Mouse (Mus musculus): ENCODE results near the gene Cdh4. TPM values are rescaled to one million over a fixed set of nuclear protein-coding genes. Genes with fewer than 3 reads are reported as not detected.

Cdh4 gene
- polyA plus RNA-seq, 1 experiment, result 0.55 TPM

DNA sequence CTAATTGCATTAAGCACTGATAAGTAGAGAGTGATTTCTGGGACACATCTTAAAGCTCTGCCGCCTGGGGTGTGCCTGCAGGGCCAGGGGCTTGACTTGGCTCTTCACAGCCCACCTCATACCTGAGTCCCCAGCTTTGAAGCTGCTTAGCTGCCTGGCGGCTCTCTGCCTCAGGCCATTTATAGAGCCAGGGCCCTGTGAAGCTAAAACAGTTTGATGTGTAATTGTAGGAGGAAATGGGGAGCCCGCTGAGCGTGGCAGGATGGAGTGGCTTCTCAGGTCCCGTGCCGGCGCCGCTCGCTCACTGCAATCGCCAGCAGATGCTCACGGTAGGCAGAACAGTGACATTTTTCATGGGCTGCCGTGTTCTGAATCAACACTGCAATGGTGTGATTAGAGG, 123.4 kb downstream of the Cdh4 start:
- no peak overlapping the region for H3K4me3 ChIP-seq (replicated peaks; ENCODE audit: control insufficient read depth, low read depth, low read length)
- no peak for TF ChIP-seq POLR2A (IDR thresholded peaks at IDR 0.05; ENCODE audit: borderline replicate concordance, control insufficient read depth, low read depth, low read length)
- TF ChIP-seq CTCF (IDR thresholded peaks at IDR 0.05; ENCODE audit: control insufficient read depth, insufficient read depth, low read length), result no peak
- WGBS, result 18% methylated on average over 12 of the region's 12 CpGs
- H3K27ac ChIP-seq (ENCODE audit: control insufficient read depth, insufficient read depth, low read depth, low read length, poor library complexity), result no peak overlapping the region
- no peaks in the 10 kb centered on the region for H3K4me1 ChIP-seq (ENCODE audit: control insufficient read depth, insufficient read depth, low read length)

DNA sequence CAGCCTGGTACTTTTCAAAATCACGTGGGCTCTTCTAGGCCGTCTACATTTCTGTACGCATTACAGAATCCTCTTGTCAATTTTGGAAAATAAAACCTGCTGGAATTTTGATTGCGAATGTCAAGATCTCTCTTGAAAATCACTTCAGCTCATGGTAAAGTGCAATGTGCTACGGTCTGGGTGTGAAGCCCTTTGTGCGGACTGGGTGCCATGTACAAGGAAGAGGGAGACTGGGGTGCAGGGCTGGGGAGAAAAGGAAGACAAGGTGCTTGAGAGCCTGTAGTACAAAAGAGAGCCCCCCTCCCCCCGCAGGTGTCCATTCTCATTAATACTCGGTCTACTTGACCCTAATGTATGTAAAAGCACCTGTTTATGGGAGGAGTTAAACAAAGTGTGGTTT, 125.7 kb downstream of the Cdh4 start:
- Histone ChIP-seq H3K4me1 (ENCODE audit: control insufficient read depth, insufficient read depth, low read length) (no peaks in the 10 kb centered on the region), H3K27ac (ENCODE audit: control insufficient read depth, insufficient read depth, low read depth, low read length, poor library complexity) (no peak overlapping the region), H3K4me3 (replicated peaks; ENCODE audit: control insufficient read depth, low read depth, low read length) (no peak overlapping the region)
- TF ChIP-seq POLR2A (IDR thresholded peaks at IDR 0.05; ENCODE audit: borderline replicate concordance, control insufficient read depth, low read depth, low read length) (no peak), CTCF (IDR thresholded peaks at IDR 0.05; ENCODE audit: control insufficient read depth, insufficient read depth, low read length) (no peak)
- WGBS, result 87% methylated on average over 8 of the region's 8 CpGs

DNA sequence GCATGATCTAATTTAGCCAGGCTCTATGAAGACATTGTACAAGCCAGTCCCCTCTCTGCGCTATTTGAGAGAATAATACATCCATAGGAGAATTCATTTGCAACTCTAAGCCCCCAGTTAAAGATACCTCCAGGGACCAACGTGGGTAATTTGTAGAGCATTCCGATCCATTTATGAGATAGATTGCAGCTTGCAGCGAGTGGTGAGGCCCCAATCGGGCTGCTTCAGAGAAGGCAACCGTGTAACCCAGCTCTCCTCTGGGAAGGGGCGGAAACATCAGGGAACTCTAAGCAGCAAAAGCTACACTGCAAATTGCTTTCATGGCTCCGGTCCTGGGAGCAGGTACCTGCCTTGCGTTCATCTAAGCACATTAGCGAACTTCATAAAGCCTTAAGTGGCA, 126.9 kb downstream of the Cdh4 start:
- TF ChIP-seq CTCF (IDR thresholded peaks at IDR 0.05; ENCODE audit: control insufficient read depth, insufficient read depth, low read length) (no peak), POLR2A (IDR thresholded peaks at IDR 0.05; ENCODE audit: borderline replicate concordance, control insufficient read depth, low read depth, low read length) (no peak)
- H3K4me3 ChIP-seq (replicated peaks; ENCODE audit: control insufficient read depth, low read depth, low read length), result no peak overlapping the region
- H3K4me1 ChIP-seq (ENCODE audit: control insufficient read depth, insufficient read depth, low read length), result no peaks in the 10 kb centered on the region
- no peak overlapping the region for H3K27ac ChIP-seq (ENCODE audit: control insufficient read depth, insufficient read depth, low read depth, low read length, poor library complexity)
- WGBS, result 51% methylated on average over 10 of the region's 10 CpGs

DNA sequence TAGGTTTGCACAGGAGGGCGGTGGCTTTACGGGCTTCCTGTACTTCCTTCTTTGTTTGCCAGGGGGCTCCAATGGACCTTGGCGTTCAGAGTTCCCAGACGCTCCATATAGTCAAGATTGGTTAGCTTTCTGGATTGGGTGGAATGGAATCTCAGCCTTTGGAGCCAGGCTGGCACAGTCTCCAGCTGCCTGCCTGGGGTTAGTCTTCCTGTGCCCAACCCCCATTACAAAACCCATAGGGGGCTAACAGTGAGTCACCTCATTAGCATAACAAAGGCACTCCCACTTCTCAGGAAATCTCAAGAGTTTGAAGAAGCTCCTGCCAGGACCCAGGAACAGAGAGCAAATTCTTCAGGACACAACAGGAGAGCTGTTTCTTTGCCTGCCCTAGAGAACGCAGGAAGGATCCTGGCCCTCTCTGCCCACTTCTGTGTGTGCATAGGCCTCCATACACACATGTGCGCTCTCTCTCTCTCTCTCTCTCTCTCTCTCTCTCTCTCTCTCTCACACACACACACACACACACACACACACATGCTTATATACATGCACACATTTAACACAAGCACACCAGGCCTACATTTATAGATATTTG, 129.0 kb downstream of the Cdh4 start:
- WGBS, result 39% methylated on average over 6 of the region's 6 CpGs

DNA sequence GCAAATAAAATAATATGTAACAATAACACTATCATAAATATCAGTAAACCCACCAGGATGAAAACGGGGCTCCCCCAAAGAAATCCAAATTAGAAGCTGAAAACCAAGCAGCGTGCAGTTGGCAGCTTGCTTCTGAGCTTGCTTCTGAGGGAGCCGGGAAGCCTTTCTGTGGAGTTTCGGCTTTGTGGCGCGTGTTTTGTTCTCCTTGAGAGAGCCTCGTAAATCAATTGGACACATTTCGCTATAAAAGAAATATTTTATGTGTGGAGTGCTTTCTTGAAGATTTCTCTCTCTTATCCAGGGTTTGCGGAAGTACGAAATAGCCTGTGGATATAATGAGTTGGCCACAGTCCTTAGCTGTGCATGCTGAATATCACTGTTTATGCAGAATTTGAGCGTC, 131.1 kb downstream of the Cdh4 start:
- H3K4me3 ChIP-seq (replicated peaks; ENCODE audit: control insufficient read depth, low read depth, low read length), result no peak overlapping the region
- H3K4me1 ChIP-seq (ENCODE audit: control insufficient read depth, insufficient read depth, low read length), result no peaks in the 10 kb centered on the region
- TF ChIP-seq POLR2A (IDR thresholded peaks at IDR 0.05; ENCODE audit: borderline replicate concordance, control insufficient read depth, low read depth, low read length) (no peak), CTCF (IDR thresholded peaks at IDR 0.05; ENCODE audit: control insufficient read depth, insufficient read depth, low read length) (no peak)
- WGBS, result 87% methylated on average over 11 of the region's 11 CpGs
- H3K27ac ChIP-seq (ENCODE audit: control insufficient read depth, insufficient read depth, low read depth, low read length, poor library complexity), result no peak overlapping the region

More for the DNA sequence above, 129.0 kb downstream of the Cdh4 start:
- TF ChIP-seq POLR2A (IDR thresholded peaks at IDR 0.05; ENCODE audit: borderline replicate concordance, control insufficient read depth, low read depth, low read length) (no peak), CTCF (IDR thresholded peaks at IDR 0.05; ENCODE audit: control insufficient read depth, insufficient read depth, low read length) (no peak)
- H3K4me1 ChIP-seq (ENCODE audit: control insufficient read depth, insufficient read depth, low read length), result no peaks in the 10 kb centered on the region
- H3K27ac ChIP-seq (ENCODE audit: control insufficient read depth, insufficient read depth, low read depth, low read length, poor library complexity), result no peak overlapping the region
- no peak overlapping the region for H3K4me3 ChIP-seq (replicated peaks; ENCODE audit: control insufficient read depth, low read depth, low read length)

- H3K4me1 ChIP-seq (ENCODE audit: control insufficient read depth, insufficient read depth, low read length), result no peaks in the 10 kb centered on the region
- H3K27ac ChIP-seq (ENCODE audit: control insufficient read depth, insufficient read depth, low read depth, low read length, poor library complexity), result no peak overlapping the region
- WGBS, result 87% methylated on average over 6 of the region's 6 CpGs
- no peak for TF ChIP-seq POLR2A (IDR thresholded peaks at IDR 0.05; ENCODE audit: borderline replicate concordance, control insufficient read depth, low read depth, low read length)
- TF ChIP-seq CTCF (IDR thresholded peaks at IDR 0.05; ENCODE audit: control insufficient read depth, insufficient read depth, low read length), result no peak
- no peak overlapping the region for H3K4me3 ChIP-seq (replicated peaks; ENCODE audit: control insufficient read depth, low read depth, low read length)
Observed at GRCm38 (mm10) chr2:179573786-179574185, 131.6 kb downstream of the Cdh4 start.

DNA sequence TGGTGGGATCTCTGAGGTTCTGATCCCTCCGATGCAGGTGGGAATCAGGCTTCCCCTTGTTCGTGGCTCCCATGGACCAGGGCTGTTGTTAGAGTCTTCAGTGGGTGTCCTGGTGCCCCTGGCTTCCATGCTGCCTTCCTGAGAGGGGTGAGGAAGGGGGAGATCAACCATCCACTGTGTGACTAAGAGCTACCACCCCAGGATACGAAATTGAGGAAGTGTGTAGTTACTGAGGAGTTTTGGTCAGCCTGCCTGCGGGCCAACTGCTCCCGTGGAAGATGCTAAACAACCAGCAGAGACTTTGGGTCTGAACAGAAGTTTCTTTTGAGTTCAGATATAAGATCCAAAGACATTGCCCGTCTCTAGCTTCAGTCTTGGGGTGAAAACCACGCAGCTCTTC, 133.4 kb downstream of the Cdh4 start:
- Histone ChIP-seq H3K4me1 (ENCODE audit: control insufficient read depth, insufficient read depth, low read length) (no peaks in the 10 kb centered on the region), H3K27ac (ENCODE audit: control insufficient read depth, insufficient read depth, low read depth, low read length, poor library complexity) (no peak overlapping the region), H3K4me3 (replicated peaks; ENCODE audit: control insufficient read depth, low read depth, low read length) (no peak overlapping the region)
- no peak for TF ChIP-seq POLR2A (IDR thresholded peaks at IDR 0.05; ENCODE audit: borderline replicate concordance, control insufficient read depth, low read depth, low read length)
- no peak for TF ChIP-seq CTCF (IDR thresholded peaks at IDR 0.05; ENCODE audit: control insufficient read depth, insufficient read depth, low read length)
- WGBS, result 36% methylated on average over 7 of the region's 7 CpGs

GRCm38 (mm10) chr2:179576221-179576620, 134.0 kb downstream of the Cdh4 start:
- H3K27ac ChIP-seq (ENCODE audit: control insufficient read depth, insufficient read depth, low read depth, low read length, poor library complexity), result no peak overlapping the region
- WGBS, result 39% methylated on average over 1 of the region's 1 CpGs
- TF ChIP-seq POLR2A (IDR thresholded peaks at IDR 0.05; ENCODE audit: borderline replicate concordance, control insufficient read depth, low read depth, low read length) (no peak), CTCF (IDR thresholded peaks at IDR 0.05; ENCODE audit: control insufficient read depth, insufficient read depth, low read length) (no peak)
- no peak overlapping the region for H3K4me3 ChIP-seq (replicated peaks; ENCODE audit: control insufficient read depth, low read depth, low read length)
- no peaks in the 10 kb centered on the region for H3K4me1 ChIP-seq (ENCODE audit: control insufficient read depth, insufficient read depth, low read length)

DNA sequence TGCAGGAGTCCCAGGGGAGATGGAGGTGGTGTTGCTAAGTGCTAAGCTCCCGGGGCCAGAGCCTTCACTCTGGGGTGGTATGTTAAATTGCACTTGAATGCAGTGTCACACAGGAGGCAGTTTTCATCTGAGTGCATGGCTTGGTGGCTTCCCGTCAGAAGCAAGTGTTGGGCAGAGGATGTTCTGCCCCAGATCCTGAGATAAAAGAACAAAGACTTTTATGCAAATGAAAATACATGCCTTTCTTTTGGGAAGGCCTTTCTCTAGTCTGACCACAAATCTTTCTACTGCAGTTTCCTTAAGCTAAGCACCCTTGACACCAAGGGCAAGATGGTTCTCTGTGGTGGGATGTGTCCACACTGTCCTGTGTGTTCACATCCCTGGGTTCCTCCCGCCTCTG, 136.1 kb downstream of the Cdh4 start:
- WGBS, result 68% methylated on average over 3 of the region's 3 CpGs
- Histone ChIP-seq H3K4me1 (ENCODE audit: control insufficient read depth, insufficient read depth, low read length) (no peaks in the 10 kb centered on the region), H3K27ac (ENCODE audit: control insufficient read depth, insufficient read depth, low read depth, low read length, poor library complexity) (no peak overlapping the region), H3K4me3 (replicated peaks; ENCODE audit: control insufficient read depth, low read depth, low read length) (no peak overlapping the region)
- TF ChIP-seq POLR2A (IDR thresholded peaks at IDR 0.05; ENCODE audit: borderline replicate concordance, control insufficient read depth, low read depth, low read length), result no peak
- TF ChIP-seq CTCF (IDR thresholded peaks at IDR 0.05; ENCODE audit: control insufficient read depth, insufficient read depth, low read length), result no peak
